ENCODE assay signal across 9 mouse cellular contexts in genomic region chr17:36205862-36206261, GRCm38 (mm10). TPM values are rescaled to one million over a fixed set of nuclear protein-coding genes. Genes with fewer than 3 reads are reported as not detected.
DNase-seq lines count a peak whose midpoint lies in the region; ATAC-seq and TF ChIP-seq lines count a peak whose summit lies in the region.
"Had no signal": no experiment of that assay in that cellular context is flagged by ENCODE, and none has a peak within 500 bp of the region (broad histone marks: within the 10 kb centered on the region; RNA-seq: fewer than 3 reads in every experiment).

No protein-coding gene starts in this region.

- peak; percentile 42 for ATAC-seq in lung, embryonic 16.5 days (ENCODE audit: low read depth)
- no peak for ATAC-seq in limb, embryonic 13.5 days (ENCODE audit: low FRiP score, low read depth)
- no peak for ATAC-seq in neural tube, embryonic 15.5 days (ENCODE audit: low FRiP score)

- DNase-seq in lung, adult 18-20 months, result no peak
- no peak for DNase-seq in cerebellum, postnatal 36 days
- DNase-seq in urinary bladder, postnatal 36 days (ENCODE audit: low spot score in 2 of 2), result no peak
- no peak for DNase-seq in adrenal gland, adult 18-20 months (ENCODE audit: low spot score in 2 of 2)

- H3K4me2 ChIP-seq in lung, embryonic 16.5 days (ENCODE audit: low read depth, low read length), result peak overlapping the region; percentile 83
- peak overlapping the region; percentile 61 for H3K4me2 ChIP-seq in limb, embryonic 13.5 days (replicated peaks)
- H3K4me2 ChIP-seq in neural tube, embryonic 15.5 days, result peak overlapping the region; percentile 64

- H3K36me3 ChIP-seq in lung, embryonic 16.5 days (ENCODE audit: control insufficient read depth, insufficient read depth, low read length), result no peaks in the 10 kb centered on the region
- H3K36me3 ChIP-seq in limb, embryonic 13.5 days, result no peaks in the 10 kb centered on the region
- no peaks in the 10 kb centered on the region for H3K36me3 ChIP-seq in neural tube, embryonic 15.5 days

- no peaks in the 10 kb centered on the region; the same call in 1 of the 2 replicates for H3K4me1 ChIP-seq in lung, embryonic 16.5 days (replicated peaks; ENCODE audit: control insufficient read depth, insufficient read depth, low read length)
- no peaks in the 10 kb centered on the region for H3K4me1 ChIP-seq in embryonic fibroblast, embryonic 13.5 days (ENCODE audit: control insufficient read depth, insufficient read depth, low read length)
- 0 out of 2 replicates have a peak, but pooled peaks cover 6% of the 10 kb centered on the region for H3K4me1 ChIP-seq in limb, embryonic 13.5 days
- H3K4me1 ChIP-seq in neural tube, embryonic 15.5 days, result peaks cover 11% of the 10 kb centered on the region

- H3K9me3 ChIP-seq in lung, embryonic 16.5 days (ENCODE audit: control insufficient read depth, low read length), result no peaks in the 10 kb centered on the region
- no peaks in the 10 kb centered on the region for H3K9me3 ChIP-seq in limb, embryonic 13.5 days
- H3K9me3 ChIP-seq in neural tube, embryonic 15.5 days (replicated peaks), result no peaks in the 10 kb centered on the region

- peaks cover 11% of the 10 kb centered on the region for H3K27me3 ChIP-seq in lung, embryonic 16.5 days (ENCODE audit: control insufficient read depth, insufficient read depth, low read depth, low read length)
- H3K27me3 ChIP-seq in limb, embryonic 13.5 days, result peaks cover 98% of the 10 kb centered on the region
- H3K27me3 ChIP-seq in neural tube, embryonic 15.5 days (replicated peaks), result peaks cover 72% of the 10 kb centered on the region

- under 1% methylated on average over 34 of the region's 41 CpGs for WGBS in lung, embryonic 16.5 days
- under 1% methylated on average over 41 of the region's 41 CpGs for WGBS in limb, embryonic 13.5 days
- WGBS in neural tube, embryonic 15.5 days, result under 1% methylated on average over 36 of the region's 41 CpGs

- TF ChIP-seq POLR2A in embryonic fibroblast, embryonic 13.5 days (IDR thresholded peaks at IDR 0.05; ENCODE audit: low read depth, low read length), result no peak

- no peak for TF ChIP-seq CTCF in embryonic fibroblast, embryonic 13.5 days (IDR thresholded peaks at IDR 0.05; ENCODE audit: borderline replicate concordance, insufficient read depth, low read length)

- no peak overlapping the region for H3K27ac ChIP-seq in lung, embryonic 16.5 days (ENCODE audit: low read length)
- H3K27ac ChIP-seq in embryonic fibroblast, embryonic 13.5 days (ENCODE audit: insufficient read depth, low read length), result no peak overlapping the region
- H3K27ac ChIP-seq in limb, embryonic 13.5 days, result no peak overlapping the region
- no peak overlapping the region for H3K27ac ChIP-seq in neural tube, embryonic 15.5 days (replicated peaks)

- peak overlapping the region; percentile 57 for H3K4me3 ChIP-seq in lung, embryonic 16.5 days (ENCODE audit: low read length)
- peak overlapping the region; percentile 40 for H3K4me3 ChIP-seq in embryonic fibroblast, embryonic 13.5 days (ENCODE audit: insufficient read depth, low read length)
- peak overlapping the region; percentile 40 for H3K4me3 ChIP-seq in limb, embryonic 13.5 days
- H3K4me3 ChIP-seq in neural tube, embryonic 15.5 days (replicated peaks), result peak overlapping the region; percentile 35

- H3K9ac ChIP-seq in lung, embryonic 16.5 days (ENCODE audit: low read length), result peak overlapping the region; percentile 64
- no peak overlapping the region; the same call in 1 of the 2 replicates for H3K9ac ChIP-seq in limb, embryonic 13.5 days
- H3K9ac ChIP-seq in neural tube, embryonic 15.5 days (replicated peaks), result peak overlapping the region; percentile 26; the same call in 1 of the 2 replicates

RNA-seq across cellular contexts. Expression of gene H2-T3, which starts 15.8 kb away (rescaled TPM):
- polyA plus RNA-seq in lung, embryonic 16.5 days (2015; fragmentation: Nextera tagmentation; extraction: Ambion mirVana), result 0.80 and 1.1 TPM in 2 replicates
- polyA plus RNA-seq in embryonic fibroblast, embryonic 13.5 days (2011; ENCODE audit: insufficient read length, low read depth, missing spikeins), result not detected in 2 replicates
- 0.09 TPM in 1 of 2 replicates, not detected in the other for polyA plus RNA-seq in limb, embryonic 13.5 days (2015; fragmentation: Nextera tagmentation; extraction: Ambion mirVana)
- polyA plus RNA-seq in neural tube, embryonic 15.5 days (2015; fragmentation: Nextera tagmentation; extraction: Ambion mirVana), result 0.57 TPM in 1 of 2 replicates, not detected in the other
- total RNA-seq in adrenal gland, adult 18-20 months (2021), result not detected
- total RNA-seq: adrenal gland, postnatal 36 days had no signal

RNA-seq across cellular contexts. Expression of gene Gm8909, which starts 37.5 kb away (rescaled TPM):
- polyA plus RNA-seq in lung, embryonic 16.5 days (2015; fragmentation: Nextera tagmentation; extraction: Ambion mirVana), result 24.5 and 27.5 TPM in 2 replicates
- not detected in 2 replicates for polyA plus RNA-seq in embryonic fibroblast, embryonic 13.5 days (2011; ENCODE audit: insufficient read length, low read depth, missing spikeins)
- polyA plus RNA-seq in limb, embryonic 13.5 days (2015; fragmentation: Nextera tagmentation; extraction: Ambion mirVana), result not detected in 2 replicates
- polyA plus RNA-seq in neural tube, embryonic 15.5 days (2015; fragmentation: Nextera tagmentation; extraction: Ambion mirVana), result not detected in 2 replicates
- under 1 TPM in 1 of 2 experiments, not detected in 1; 0.90 TPM for total RNA-seq in adrenal gland, adult 18-20 months (2021)
- total RNA-seq: adrenal gland, postnatal 36 days had no signal

RNA-seq across cellular contexts. Expression of gene Rpp21, which starts 52.0 kb away (rescaled TPM):
- 193 and 196 TPM in 2 replicates for polyA plus RNA-seq in lung, embryonic 16.5 days (2015; fragmentation: Nextera tagmentation; extraction: Ambion mirVana)
- polyA plus RNA-seq in embryonic fibroblast, embryonic 13.5 days (2011; ENCODE audit: insufficient read length, low read depth, missing spikeins), result 19.5 and 20.3 TPM in 2 replicates
- 92.5 and 96.7 TPM in 2 replicates for polyA plus RNA-seq in limb, embryonic 13.5 days (2015; fragmentation: Nextera tagmentation; extraction: Ambion mirVana)
- 140 and 149 TPM in 2 replicates for polyA plus RNA-seq in neural tube, embryonic 15.5 days (2015; fragmentation: Nextera tagmentation; extraction: Ambion mirVana)
- total RNA-seq in adrenal gland, adult 18-20 months (2021), result 10 to 100 TPM; 38.5 to 39.4 TPM

Comparison
In these comparisons a context has a peak if more than half of its experiments do, and no peak if none do; other contexts are left out.
1. RNA of gene Gm8909, which starts 37.5 kb away (polyA plus RNA-seq): 24.5 to 27.5 TPM in lung, embryonic 16.5 days; not detected in embryonic fibroblast, embryonic 13.5 days, not detected in limb, embryonic 13.5 days and not detected in neural tube, embryonic 15.5 days; every median in the first group is over 10 times any median in the second.
2. Peak in every context shown above with its lines, with median percentiles within 50 percentile points of each other: H3K4me2 ChIP-seq and H3K4me3 ChIP-seq.